Mouse (Mus musculus): ENCODE data around the gene Usp21.
A peak's percentile ranks its signal among the peaks of the same experiment; 100 is the strongest.

GRCm38 (mm10) chr1:171269848-171270572 lies 17.8 kb downstream of the Usp21 start, which contains the start of gene B4galt3:
- TF ChIP-seq CTCF (IDR thresholded peaks at IDR 0.05; ENCODE audit: low read depth, low read length) (no peak), EP300 (IDR thresholded peaks at IDR 0.05; ENCODE audit: insufficient read depth, low read depth, low read length) (peak; percentile 53; the same call in 1 of the 2 replicates)
